Mouse (Mus musculus) cerebellum, postnatal 36 days (tissue): Measurements from ENCODE around the gene Phactr3.
"Not testable (repeated sequence)": the region's sequence is repeated elsewhere in the genome, so short reads cannot be mapped to it uniquely, and the experiment has no call there.

ENCODE experiments used
- DNase-seq, 2 experiments: peaks; one replicate each; pipeline ENCODE4 v3.0.0; 2021 to 2022; ENCODE audit warnings: mixed read lengths in 2 of 2

The Phactr3 gene

DNA sequence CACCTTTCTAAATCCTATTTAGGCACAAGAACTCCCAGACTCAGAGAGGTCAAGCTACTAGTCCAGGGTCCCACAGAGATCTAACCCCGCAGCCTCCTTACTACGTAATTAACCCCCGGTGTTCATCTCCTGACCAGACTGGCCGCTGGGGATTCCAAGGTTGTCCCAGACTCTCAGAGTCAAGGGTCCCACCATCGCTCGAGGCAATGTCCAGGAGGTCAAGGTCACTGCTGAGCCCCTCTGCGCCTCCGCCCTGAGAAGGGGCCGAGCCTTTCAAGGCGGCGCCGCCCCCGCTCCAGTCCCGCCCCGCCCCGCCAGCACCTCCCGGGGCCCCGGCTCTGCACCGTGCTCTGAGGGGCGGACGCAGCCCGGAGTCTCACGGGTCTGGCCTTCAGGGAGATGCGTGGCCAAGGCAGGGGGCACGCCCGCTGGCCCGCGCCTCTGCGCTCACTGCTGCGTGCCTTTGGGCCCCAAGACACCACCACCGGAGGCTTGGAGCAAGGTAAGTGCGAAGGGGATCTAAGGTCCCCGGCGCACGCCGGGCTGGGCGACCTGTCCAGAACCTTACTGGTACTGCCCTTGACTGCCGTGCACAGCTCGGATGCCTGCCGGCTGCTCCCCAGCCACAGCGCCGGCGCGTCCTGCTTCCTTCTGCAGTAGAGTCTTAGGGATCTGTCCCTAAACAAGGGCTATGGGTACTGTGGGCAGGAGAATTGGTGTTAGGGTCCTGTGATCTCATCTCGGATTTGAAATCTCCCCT, at the start of gene Phactr3:
Gene Phactr3, plus strand, starts transcription at position 175 of the 760 bp plus-strand sequence.
- DNase-seq, result peak; percentile 64 to 71

DNA sequence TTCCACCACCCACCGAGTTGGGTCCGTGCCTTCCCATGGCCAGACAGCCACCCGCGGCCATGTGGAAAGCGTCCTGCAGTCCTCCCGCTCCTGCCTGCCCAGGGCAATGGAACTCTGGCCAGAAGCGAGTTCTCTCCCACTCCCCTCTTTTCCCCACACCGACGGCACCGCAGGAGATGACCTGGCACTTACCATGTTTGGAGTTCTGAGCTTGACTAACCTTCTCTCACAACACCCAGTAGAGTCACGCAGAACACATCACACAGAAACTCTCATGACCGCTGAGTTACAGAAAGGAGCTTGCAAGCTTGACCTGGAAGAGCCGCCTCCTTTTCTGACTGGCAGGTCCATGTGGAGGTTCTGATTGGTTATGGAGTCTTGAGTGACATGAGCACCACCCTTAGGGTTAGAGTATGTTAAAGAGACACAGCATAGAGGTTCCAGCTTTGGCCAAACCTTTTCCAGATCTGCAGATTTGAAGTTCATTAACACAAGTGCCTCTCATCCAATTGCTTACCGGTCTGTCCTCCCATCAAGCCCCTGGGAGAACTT, 40.5 kb upstream of the Phactr3 start, which contains the start of gene Zfp931:
Gene Zfp931, minus strand, starts transcription at position 311 of the 552 bp plus-strand sequence.
- DNase-seq, result not testable (repeated sequence)

DNA sequence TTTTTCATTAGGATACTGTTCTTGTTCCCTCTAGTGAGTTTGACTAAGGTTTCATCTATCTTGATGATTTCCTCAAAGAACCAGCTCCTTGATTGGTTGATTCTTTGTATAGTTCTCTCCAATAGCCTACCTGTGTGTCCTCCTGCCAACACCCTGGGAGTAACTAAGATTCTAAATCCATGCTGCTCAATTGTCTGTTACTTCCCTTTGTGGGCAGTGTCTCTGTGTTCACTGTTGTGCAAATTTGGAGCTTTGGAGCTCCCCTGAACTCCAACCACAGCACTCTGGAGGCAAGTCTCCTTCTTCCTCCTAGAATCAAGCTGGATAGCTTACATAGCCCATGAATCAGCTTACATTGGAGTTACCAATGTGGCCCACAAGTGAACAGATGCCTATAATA, 29.2 kb upstream of the Phactr3 start:
- DNase-seq, result no peak

DNA sequence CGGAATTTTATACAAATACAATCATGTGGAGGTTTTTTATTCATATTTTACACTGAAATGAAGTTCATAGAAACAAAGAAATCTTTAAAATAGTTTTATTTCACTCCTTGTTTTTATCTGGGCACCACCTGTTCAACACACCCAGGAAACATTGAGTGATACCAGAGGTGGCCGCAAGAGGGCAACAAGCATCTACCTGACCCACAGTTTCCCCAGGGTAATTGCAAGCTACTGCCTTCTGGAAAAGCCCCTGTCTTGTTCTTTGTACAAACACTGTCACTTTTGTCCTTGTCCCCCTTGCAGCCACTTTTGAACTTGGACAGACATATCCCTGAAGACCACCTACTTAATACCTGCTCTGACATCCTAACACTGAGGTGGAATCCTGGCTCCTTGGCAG, 20.8 kb upstream of the Phactr3 start:
- DNase-seq, result peak; percentile 77 to 87

DNA sequence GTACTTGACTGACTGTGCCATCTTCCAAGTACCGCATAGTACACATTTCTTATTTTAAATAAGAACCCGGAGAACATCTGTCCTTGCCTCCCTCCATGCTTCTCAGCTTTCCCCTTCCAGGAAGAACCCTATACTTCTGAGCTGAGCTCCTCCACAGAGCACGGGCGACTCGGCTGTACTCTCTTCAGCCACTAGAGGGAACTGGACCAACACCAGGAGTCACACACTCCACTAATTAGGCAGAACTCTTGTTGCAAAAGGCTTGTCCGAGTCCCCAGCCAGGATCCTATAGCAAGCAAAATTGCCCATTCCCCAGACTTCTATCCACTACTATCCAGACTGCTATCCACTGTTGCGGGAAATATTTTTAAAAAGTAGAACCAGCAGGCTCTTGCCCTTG, 16.8 kb upstream of the Phactr3 start:
- peak; percentile 82 to 88 for DNase-seq

DNA sequence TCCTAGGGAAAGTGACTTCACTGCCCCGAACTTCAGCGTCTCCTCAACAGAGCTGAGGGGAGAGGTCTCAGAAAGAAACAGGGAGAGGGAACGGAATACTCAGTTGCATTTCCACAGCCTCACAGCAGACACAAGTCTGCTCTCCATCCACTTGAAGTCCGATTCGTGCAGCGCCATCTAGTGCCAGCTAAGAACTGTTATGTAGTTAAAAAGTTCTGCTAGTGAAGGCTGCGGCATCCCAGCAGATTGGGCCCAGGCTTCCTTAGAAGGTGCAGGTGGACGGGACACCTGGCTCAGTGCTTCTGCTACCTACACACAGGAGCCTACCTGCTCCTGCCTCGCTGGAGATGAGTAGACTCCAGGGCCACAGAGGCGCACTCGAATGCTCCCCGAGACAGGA, 829 bp upstream of the Phactr3 start:
- DNase-seq, result peak; percentile 78 to 79

DNA sequence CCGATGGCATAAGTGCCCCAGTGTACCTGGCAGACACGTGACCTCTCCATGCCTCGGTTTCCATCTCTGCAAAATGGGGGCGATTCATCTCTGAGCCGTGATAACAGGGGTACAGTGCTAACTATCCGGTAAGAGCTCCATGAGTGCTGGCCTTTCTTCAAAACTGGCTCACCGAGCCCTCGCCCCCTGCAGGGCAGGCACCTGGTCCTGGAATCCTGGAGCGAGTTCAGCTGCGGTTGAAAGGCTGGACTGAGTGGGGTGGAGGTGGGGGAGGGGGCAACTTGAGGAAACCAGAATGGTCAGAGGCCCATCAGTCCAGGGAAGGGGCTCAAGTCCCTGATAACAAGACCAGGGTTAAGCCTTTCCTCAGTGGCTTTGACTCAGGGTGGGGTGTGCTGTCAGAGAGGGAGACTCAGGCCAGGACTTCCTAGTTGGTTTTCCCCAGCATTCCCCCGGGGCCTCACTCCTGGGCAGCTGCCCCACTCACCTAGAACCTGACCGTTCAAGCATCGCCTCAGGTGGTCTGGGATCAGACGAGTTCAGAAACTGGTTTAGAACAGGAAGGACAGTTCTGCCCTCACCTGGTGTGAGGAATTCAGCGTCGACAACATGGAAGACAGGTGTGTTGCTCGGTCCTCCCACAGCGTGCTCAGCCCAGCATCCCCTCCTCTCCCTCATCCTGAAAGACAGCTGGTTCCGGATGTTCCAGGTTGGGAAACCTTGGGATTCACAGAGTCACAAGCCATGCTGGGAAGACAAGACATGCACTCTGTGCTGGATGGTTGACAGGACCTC, 983 bp downstream of the Phactr3 start:
- DNase-seq, result peak; percentile 48 to 70

DNA sequence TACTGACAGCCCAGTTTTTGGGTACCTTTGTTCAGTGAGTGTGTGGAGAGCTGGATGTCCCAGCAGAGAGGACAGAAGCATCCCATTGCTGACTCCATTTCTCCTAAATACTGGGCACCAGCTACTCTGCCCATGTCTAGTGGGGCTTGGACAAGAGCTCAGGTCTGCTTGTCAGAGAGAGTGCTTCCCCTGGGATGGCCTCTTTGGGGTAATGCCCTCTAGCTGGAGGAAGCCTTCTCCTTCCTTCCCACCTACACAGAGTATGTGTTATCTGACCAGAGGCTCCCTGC, 1.5 kb downstream of the Phactr3 start:
- peak in 1 of 2 experiments; percentile 51 for DNase-seq

DNA sequence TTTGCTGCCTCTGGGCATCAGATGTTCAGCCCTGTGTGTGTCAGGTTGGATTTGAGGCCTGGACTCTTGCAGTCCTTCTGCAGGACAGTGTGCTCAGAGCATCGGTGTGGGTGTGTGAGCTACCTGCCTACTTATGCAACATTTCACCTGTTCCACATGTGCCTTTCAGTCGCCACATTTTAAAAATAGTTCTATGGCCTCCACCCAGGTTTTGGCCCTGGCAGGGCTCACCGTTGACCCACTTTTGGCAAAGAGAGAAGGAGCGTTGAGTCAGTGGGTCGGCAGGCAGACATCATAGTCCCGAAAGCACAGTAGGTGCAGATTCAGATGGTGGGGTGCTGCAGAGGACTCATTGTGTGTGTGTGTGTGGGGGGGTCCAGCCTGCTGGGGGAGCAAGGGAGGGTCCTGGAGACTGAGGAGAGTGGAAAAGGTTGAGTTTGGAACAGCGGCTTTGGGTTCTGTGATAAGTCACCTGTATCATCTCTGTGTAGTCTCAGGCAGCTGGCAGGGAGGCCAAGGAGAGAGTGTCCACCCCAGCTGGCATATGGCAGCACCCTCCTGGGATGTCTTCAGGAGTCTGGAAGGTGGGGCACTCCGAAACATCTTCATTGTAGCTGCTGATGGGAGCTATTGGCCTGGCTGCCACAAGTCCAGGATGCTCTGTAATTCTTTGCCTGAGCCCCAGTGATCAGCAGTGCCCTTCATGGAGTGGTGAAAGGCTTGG, 2.0 kb downstream of the Phactr3 start:
- peak; percentile 54 to 63 for DNase-seq

DNA sequence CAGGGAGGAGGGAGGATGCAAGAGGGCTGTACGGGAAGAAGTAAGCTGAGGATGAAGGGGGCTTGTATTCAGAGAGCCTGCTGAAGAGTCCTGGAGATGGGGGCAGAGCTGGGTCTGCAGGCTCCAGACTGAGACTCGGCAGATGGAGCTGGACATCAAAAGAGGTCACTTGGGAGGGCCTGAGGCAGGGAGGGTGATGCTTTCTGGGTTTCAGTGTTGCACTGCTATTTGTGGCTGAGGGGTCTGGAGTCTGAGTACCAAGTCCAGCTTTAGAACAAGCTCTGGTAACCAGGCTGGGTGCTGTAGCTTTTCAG, 2.6 kb downstream of the Phactr3 start:
- peak in 1 of 2 experiments; percentile 38 for DNase-seq

DNA sequence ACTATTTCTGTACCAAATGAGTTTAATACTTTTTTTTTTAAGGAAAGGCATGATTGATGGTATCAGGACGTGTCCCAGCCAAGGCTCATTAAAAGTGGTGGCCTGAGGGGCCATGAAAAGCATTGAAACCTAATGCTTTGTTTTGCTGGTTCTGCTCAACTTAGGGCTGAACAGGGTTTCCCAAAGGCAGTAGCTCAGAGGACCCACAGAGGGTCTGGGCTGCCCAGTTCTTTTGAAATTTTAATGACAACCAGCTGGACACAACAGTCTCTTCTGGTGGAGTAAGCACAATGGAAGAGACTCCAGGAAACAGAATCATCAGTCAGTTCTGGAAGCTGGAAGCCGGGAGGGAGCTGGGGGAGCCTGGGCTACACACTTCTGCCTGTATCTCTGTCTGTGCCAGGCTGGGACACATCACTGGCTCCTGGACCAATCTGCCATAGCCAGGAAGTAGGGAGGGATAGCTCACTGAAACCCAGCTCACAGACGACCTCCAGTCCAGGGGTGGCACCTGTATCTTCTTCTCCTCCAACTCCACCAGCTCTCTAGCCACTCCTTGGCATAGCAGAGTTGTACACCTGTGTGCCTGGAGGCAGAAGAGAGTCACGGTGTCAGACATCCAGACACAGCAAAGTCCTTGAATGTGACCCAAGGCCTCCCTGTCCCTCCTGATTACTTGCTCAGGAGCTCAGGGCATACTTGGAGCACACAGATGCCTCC, 3.3 kb downstream of the Phactr3 start:
- peak in 1 of 2 experiments; percentile 30 for DNase-seq

DNA sequence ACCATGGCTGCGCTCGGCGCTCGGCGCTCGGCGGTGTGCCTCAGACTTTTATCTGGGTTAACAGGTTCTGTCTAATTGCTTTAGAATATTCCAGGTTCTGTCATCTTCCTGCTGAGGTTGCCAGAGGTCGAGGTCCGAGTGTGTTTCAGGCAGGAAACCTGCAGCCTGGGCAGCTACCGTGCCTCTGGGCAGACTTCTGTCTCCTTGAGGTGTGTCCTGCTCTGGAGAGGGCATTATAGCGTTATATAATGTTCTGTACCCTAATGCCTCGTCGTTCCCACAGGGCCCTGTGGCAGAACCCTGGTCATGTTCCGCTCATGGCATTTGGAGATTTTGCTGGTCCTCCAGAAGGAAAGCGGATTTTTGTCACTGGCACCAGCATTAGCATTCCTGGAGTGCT, 4.7 kb downstream of the Phactr3 start:
- peak in 1 of 2 experiments; percentile 15 for DNase-seq

DNA sequence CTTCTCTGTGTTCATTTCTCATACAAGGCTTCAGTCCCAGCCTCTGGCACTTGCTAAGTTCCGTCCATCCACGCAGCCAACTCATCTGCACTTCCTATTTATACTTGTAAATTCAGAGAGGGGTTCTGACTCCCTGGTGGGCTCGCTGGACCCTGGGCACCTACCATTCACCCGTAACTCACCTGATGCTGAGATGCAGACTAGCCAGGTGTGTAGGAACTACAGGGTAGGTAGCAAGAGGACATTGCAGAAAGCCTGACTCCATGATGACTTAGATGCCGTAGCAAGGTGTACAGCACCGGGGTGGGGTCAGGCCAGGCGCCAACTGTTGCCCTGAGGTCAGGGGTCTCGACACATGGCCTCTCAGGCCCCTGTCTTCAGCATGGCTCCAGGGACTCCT, 6.7 kb downstream of the Phactr3 start:
- DNase-seq, result peak in 1 of 2 experiments; percentile 4

DNA sequence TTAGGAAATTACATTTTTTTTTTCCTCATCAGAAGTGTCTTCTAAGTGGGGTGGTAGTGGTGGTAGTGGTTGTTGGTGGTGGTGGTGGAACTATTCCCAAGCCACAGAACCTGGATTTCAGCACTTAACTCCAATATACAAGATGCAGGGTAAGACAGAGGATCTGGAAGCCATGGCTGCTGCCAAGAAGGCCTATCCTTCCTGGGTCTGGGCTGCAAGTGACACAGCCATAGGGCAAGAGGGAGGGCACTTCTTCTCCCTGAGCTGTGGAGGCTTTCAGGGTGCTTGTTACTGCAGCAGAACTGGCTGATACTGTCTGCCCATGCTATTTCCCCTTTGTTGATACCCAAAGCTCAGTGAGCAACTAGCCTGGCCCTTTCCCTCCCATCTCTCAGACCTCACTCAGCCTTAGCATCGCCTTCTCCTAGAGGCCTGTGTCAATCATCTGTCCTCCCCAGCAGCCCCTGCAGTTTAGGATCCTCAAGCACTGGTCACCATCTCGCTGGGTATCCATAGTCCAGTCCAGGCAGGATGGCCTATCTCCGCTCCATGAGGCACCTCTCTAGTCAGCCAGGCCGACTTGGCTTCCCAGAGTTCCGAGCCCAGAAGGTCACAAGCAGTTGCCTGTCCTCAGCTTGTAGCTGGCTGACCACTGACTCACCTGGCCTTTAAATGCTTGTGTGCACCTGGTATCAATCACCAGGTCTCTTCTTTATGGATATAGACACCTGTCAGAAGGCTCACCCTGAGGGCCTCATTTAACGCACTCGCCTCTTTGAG, 7.5 kb downstream of the Phactr3 start:
- peak in 1 of 2 experiments; percentile 9 for DNase-seq

DNA sequence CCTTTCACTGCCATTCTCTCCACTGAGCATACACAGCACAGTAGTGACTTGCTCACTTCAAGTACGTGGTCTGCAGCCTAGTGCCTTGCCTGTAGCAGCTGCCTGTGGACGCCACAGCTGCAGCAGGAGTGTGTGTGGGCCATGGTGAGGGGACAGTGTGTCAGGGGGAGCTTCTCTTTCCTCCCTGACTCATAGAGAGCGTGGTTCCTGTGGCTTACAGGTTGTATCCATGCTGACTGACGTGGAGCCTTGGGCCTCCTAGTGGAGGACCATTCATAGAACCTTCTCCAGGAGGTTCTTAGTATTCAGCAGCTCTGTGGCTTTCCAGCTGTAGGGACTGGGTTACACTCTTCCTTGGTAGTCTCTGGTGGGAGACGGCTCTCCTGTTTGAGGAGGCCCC, 9.8 kb downstream of the Phactr3 start:
- no peak for DNase-seq

DNA sequence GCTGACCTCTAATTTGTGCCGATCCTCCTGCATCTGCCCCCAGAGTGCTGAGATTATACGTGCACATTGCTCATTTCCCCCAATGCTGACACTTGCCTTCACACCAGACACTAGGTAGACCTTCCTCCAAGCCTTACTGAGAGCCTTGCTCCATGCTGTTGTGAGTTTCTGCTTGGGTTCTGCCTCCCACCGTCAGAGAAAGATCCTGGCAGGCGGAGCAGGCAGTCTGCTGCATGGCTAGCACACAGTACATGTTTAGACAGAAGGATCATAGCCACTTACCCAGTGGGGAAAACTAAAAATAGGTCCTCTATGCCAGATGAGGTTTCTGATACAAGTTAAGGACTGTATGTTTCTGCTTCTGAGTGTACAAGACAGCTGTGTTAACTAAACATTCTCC, 10.4 kb downstream of the Phactr3 start:
- peak in 1 of 2 experiments; percentile 52 for DNase-seq

DNA sequence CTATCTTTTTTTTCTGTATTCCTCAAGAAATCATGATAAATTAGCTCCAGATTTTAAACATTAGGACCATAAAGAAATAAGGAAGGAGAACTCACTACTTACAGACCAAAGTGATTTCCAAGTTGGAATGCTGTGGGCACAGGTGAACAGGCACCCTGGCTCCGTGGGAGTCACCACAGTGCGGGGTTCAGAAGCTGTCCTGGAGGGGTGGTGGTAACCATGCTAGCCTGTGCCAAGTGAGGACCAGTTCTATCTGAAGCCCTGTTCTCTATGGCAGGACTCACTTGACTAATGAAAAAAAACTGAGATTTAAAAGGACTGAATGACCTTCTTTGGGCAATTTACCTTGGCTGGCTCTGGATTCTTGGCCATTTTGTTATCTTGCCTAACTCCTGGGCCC, 10.9 kb downstream of the Phactr3 start:
- peak in 1 of 2 experiments; percentile 31 for DNase-seq

DNA sequence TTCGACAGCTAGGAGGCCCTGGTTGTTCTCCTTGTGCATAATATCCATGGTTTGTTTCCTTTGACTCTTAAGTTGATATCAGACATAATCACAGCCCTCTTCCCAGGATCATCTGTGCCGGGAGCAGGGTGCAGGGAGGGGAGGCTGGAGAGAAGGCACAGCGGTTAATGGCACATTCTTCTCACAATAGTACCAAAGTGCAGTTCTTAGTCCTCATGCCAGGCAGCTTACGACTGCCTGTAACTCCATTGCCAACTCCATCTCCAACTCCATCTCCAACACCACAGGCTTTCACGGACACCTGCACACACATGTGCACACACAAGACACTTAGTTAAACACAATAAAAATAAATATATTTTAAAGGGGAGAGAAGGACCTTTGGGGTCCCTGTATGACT, 11.8 kb downstream of the Phactr3 start:
- no peak for DNase-seq

DNA sequence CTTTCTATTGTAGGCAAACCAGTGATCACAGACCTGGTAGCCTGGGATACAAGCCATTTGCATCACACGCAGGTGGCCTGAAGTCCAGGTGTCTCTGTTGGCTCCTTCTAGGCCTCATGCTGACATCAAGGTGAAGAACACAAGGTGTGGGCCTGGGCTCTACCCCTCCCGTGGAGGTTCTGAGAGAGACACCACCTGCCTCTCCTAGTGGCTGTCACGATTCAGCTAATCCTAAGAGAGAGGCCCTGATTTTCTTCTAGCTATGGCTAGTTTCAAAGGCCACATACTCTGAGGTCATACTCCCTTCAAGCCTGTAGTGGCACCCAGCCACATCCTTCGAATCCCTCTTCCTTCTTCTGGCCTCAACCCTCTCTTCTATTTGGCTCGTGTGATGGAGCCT, 12.2 kb downstream of the Phactr3 start:
- peak; percentile 85 to 89 for DNase-seq

DNA sequence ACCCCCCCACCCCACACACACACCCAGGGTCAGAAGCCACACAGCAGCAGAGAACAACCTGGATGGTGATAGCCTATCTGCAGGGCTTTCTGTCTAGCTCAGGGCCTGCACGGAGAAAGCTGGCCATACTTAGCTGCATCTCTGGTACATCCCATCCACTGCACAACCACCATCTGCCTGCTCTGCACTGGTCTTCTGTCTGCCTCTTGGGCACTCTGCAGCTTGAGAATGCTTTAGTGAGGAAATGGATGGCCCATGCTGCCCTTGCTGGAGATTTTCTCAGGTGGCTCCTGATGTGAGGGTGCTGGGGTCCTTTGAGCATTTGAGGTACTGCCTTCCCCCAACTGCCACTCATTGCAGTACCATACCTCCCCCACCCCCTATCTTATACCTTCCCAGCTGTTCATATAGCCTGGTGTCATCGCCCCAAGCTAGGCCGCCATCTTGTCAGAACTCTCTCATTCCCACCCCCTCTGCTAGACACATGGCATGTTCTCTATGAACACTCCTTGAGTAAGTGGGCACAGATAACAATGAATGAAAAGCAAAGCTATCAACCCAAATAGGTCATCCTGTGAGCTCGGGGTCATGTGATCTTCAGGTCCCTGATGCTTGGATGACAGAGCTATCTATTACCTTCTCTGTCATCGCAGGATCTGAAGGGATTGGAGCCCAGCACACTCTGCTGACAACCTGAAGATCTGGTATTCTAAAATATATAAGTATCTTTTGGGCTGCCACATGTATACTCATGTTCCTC, 13.0 kb downstream of the Phactr3 start:
- no peak for DNase-seq

DNA sequence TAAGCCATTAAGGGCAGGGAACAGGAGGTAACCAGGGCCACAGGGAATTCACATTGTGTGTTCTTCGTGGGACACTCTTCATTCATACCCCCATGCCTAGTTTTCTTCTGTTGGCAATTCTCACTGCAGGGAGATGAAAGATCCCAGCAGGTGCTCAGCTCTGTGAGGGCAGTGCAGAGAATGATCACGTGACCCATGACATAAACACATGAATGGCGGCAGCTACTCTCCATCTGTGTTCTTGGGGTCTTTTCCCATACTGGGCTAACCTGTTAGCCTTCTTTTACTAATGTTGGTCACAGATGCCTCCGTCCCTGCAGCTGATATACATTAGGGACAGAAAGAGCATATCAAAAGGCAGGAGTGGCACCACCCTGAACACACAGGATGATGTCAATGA, 16.9 kb downstream of the Phactr3 start:
- no peak for DNase-seq
